Mouse (Mus musculus): ENCODE results near the gene Il1rapl1. TPM values are rescaled to one million over a fixed set of nuclear protein-coding genes. Genes with fewer than 3 reads are reported as not detected.

Il1rapl1 gene
- polyA plus RNA-seq, 1 experiment from 2014 or later = 0.51 TPM

DNA sequence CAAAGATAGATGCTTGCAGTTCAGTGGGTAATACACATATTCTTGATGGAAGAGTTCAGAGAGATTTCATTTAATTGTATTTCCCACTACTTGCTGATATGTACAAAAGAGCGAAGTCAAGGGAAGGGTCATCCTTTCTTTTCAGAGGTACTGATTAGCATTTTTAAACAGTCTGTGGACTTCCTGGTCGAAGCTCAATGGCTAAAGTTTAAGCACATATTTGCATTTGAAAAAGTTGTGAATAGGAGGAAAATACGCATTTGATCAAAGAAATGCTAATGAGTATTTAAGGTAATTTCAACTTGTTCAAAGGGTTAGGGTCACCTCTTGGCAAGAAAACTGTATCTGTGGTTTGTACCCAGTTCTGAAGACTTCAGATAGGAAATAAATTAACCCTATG lies 1386.6 kb downstream of the Il1rapl1 start:
- WGBS = 58% methylated on average over 3 of the region's 3 CpGs
- H3K4me2 ChIP-seq = no peak overlapping the region
- no peaks in the 10 kb centered on the region for H3K27me3 ChIP-seq
- no peak overlapping the region for H3K4me3 ChIP-seq
- ATAC-seq (ENCODE audit: insufficient number of reproducible peaks, low FRiP score, low TSS enrichment, low read depth) = no peak
- no peaks in the 10 kb centered on the region for H3K4me1 ChIP-seq
- no peak overlapping the region for H3K27ac ChIP-seq
- H3K36me3 ChIP-seq = no peaks in the 10 kb centered on the region
- H3K9me3 ChIP-seq = no peaks in the 10 kb centered on the region
- H3K9ac ChIP-seq = no peak overlapping the region
